Mouse (Mus musculus): ENCODE data around the gene Arel1. TPM values are rescaled to one million over a fixed set of nuclear protein-coding genes. Genes with fewer than 3 reads are reported as not detected.
A peak's percentile ranks its signal among the peaks of the same experiment; 100 is the strongest.

The Arel1 gene
- polyA plus RNA-seq (2015; fragmentation: Nextera tagmentation; extraction: Ambion mirVana): 5.2 and 6.9 TPM in 2 replicates

DNA sequence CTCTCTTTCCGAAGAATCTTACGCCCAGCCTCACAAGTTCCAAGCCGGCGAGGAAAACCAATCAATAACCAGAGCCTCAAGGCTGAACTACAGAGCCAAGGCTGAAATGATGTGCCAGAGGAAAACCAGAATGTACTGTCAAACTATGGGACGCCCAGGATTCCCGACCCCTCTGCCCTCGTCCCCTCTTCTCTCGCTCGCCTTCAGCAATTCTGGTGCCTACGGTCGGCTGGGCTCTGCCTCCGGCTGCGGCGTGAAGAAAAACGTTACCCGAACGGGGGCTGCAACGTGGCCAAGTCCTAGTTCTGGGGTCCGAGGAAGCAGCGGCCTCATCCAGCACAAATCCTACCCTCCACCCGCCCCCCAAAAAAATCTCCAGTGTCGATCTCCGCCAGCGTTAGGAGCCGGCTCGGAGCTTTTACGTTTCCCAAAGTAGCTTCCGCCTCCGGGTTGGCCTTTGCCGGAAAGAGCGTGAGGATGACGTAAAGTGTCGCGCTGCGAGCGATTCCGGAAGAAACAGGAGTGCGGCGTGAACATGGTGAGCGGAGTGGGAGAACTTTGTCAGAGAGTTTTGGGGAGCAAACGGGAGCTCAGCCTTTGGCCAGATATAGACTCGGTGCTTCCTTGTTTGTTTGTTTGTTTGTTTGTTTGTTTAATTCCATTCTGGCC, at the start of gene Arel1, which contains the start of gene Fcf1:
Arel1 (minus strand) TSS at position 473 of the 669 bp plus-strand sequence.
Fcf1 (plus strand) TSS at position 470 of the 669 bp plus-strand sequence.
- Histone ChIP-seq H3K4me1 (ENCODE audit: insufficient read depth) (peaks cover 12% of the 10 kb centered on the region), H3K4me2 (ENCODE audit: low read depth, low read length) (peak within 1 kb of the TSS; percentile 73), H3K9me3 (ENCODE audit: low read length) (no peaks in the 10 kb centered on the region), H3K36me3 (replicated peaks; ENCODE audit: insufficient read depth, low read length) (peaks cover 29% of the 10 kb centered on the region), H3K27ac (ENCODE audit: low read depth) (peak within 1 kb of the TSS; percentile 88), H3K4me3 (ENCODE audit: low read depth, low read length) (peak within 1 kb of the TSS; percentile 79), H3K9ac (replicated peaks) (peak within 1 kb of the TSS; percentile 91), H3K27me3 (ENCODE audit: insufficient read depth, low read length) (no peaks in the 10 kb centered on the region)
- ATAC-seq (peak; percentile 84), DNase-seq (peak; percentile 93)
- WGBS (ENCODE audit: insufficient replicate concordance): under 1% methylated on average over 42 of the region's 42 CpGs
- TF ChIP-seq EP300 (IDR thresholded peaks at IDR 0.05; ENCODE audit: low read depth) (0 out of 2 replicates have a peak, but pooled peaks have one; percentile 39), CTCF (IDR thresholded peaks at IDR 0.05; ENCODE audit: low read depth) (no peak)

DNA sequence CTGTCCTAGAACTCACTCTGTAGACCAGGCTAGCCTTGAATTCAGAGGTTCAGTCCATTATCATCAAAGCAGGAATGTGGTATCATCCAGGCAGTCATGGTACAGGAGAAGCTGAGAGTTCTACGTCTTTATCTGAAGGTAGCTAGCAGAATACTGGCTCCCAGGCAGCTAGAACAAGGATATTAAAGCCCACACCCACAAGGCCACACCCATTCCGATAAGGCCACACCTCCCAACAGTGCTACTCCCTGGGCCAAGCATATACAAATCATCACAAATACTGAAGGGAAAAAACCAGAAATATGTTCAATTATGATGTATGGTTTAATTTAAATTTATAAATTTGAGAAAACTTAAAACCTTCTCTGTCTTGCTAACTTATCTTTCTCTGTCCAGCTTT, 41.5 kb upstream of the Arel1 start:
- H3K4me2 ChIP-seq (ENCODE audit: low read depth, low read length): no peak overlapping the region
- 74% methylated on average over 2 of the region's 2 CpGs for WGBS (ENCODE audit: insufficient replicate concordance)
- H3K36me3 ChIP-seq (replicated peaks; ENCODE audit: insufficient read depth, low read length): peaks cover 32% of the 10 kb centered on the region
- peaks cover 3% of the 10 kb centered on the region; the same call in 1 of the 2 replicates for H3K4me1 ChIP-seq (ENCODE audit: insufficient read depth)
- H3K9me3 ChIP-seq (ENCODE audit: low read length): no peaks in the 10 kb centered on the region
- H3K9ac ChIP-seq (replicated peaks): no peak overlapping the region
- DNase-seq: no peak
- ATAC-seq: no peak
- no peak for TF ChIP-seq CTCF (IDR thresholded peaks at IDR 0.05; ENCODE audit: low read depth)
- no peak for TF ChIP-seq EP300 (IDR thresholded peaks at IDR 0.05; ENCODE audit: low read depth)
- no peak overlapping the region for H3K4me3 ChIP-seq (ENCODE audit: low read depth, low read length)
- H3K27ac ChIP-seq (ENCODE audit: low read depth): no peak overlapping the region
- H3K27me3 ChIP-seq (ENCODE audit: insufficient read depth, low read length): no peaks in the 10 kb centered on the region

DNA sequence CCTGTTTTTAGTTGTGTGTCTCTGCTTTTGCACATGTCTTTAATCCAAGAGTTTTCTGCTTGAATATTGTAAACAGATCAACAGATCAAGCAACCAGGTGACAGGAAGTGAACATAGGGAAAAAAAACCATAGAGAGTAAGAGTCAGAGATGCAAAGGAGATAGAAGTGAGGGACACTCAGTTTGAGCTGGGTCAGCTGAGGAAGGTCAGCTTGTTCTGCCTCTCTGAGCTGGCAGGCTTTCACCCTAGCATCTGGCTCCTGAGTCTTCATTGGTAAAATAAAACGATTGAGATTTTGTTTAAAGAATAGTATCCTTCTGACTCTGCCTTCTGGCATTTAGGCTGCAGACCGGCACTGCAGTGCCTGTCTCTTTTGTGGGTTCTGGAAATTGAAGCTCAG, 39.8 kb upstream of the Arel1 start:
- Histone ChIP-seq H3K36me3 (replicated peaks; ENCODE audit: insufficient read depth, low read length) (peaks cover 21% of the 10 kb centered on the region), H3K9me3 (ENCODE audit: low read length) (no peaks in the 10 kb centered on the region), H3K27ac (ENCODE audit: low read depth) (no peak overlapping the region), H3K27me3 (ENCODE audit: insufficient read depth, low read length) (no peaks in the 10 kb centered on the region), H3K9ac (replicated peaks) (no peak overlapping the region), H3K4me1 (ENCODE audit: insufficient read depth) (peaks cover 3% of the 10 kb centered on the region; the same call in 1 of the 2 replicates), H3K4me3 (ENCODE audit: low read depth, low read length) (no peak overlapping the region), H3K4me2 (ENCODE audit: low read depth, low read length) (no peak overlapping the region)
- TF ChIP-seq EP300 (IDR thresholded peaks at IDR 0.05; ENCODE audit: low read depth) (no peak), CTCF (IDR thresholded peaks at IDR 0.05; ENCODE audit: low read depth) (no peak)
- no peak for DNase-seq
- no peak for ATAC-seq
- WGBS (ENCODE audit: insufficient replicate concordance): 85% methylated on average over 2 of the region's 2 CpGs

DNA sequence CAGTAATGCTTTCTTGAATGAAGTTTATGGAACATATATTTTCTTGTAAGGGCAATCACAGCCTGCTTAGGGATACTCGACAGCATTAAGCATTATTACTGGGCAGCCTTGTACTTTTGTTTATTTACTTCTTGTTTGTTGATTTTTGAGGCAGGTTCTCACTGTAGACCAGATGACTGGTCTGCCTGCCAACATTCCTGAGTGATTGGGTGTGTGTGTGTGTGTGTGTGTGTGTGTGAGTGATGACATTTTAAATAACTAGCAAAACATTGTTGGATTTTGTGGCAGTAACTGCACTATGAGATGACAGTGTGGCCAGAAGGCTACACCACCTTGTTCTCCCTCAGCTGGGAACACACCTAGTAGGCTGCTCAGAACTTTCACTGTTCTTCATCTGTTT, 39.1 kb upstream of the Arel1 start:
- DNase-seq: no peak
- no peaks in the 10 kb centered on the region for H3K27me3 ChIP-seq (ENCODE audit: insufficient read depth, low read length)
- H3K9me3 ChIP-seq (ENCODE audit: low read length): no peaks in the 10 kb centered on the region
- H3K4me3 ChIP-seq (ENCODE audit: low read depth, low read length): no peak overlapping the region
- ATAC-seq: no peak
- peaks cover 3% of the 10 kb centered on the region; the same call in 1 of the 2 replicates for H3K4me1 ChIP-seq (ENCODE audit: insufficient read depth)
- no peak for TF ChIP-seq EP300 (IDR thresholded peaks at IDR 0.05; ENCODE audit: low read depth)
- no peak for TF ChIP-seq CTCF (IDR thresholded peaks at IDR 0.05; ENCODE audit: low read depth)
- no peak overlapping the region for H3K27ac ChIP-seq (ENCODE audit: low read depth)
- no peak overlapping the region for H3K9ac ChIP-seq (replicated peaks)
- peaks cover 18% of the 10 kb centered on the region for H3K36me3 ChIP-seq (replicated peaks; ENCODE audit: insufficient read depth, low read length)
- no peak overlapping the region for H3K4me2 ChIP-seq (ENCODE audit: low read depth, low read length)
- 69% methylated on average over 1 of the region's 1 CpGs for WGBS (ENCODE audit: insufficient replicate concordance)

DNA sequence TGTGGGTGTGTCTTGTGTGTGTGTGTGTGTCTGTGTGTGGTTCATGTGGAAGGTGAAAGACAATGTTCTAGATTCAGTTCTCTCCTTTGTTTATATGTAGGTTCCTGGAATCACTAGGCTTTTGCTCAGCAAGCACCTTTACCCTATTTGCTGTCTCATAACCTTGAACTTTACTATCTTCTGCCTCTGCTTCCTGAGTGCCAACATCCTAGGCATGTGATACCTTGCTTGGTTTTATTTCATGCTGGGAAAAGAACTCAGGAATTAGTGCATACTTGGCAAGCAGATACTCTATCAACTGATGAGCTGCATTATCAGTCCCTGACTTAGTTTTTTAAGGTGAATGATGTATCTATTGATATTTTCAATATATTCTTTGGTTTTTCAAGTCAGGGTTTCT, 36.3 kb upstream of the Arel1 start:
- DNase-seq (no peak), ATAC-seq (no peak; the same call in 1 of the 2 replicates)
- TF ChIP-seq EP300 (IDR thresholded peaks at IDR 0.05; ENCODE audit: low read depth) (no peak), CTCF (IDR thresholded peaks at IDR 0.05; ENCODE audit: low read depth) (no peak)
- H3K4me1 ChIP-seq (ENCODE audit: insufficient read depth): peaks cover 3% of the 10 kb centered on the region; the same call in 1 of the 2 replicates
- no peak overlapping the region for H3K4me2 ChIP-seq (ENCODE audit: low read depth, low read length)
- no peaks in the 10 kb centered on the region for H3K27me3 ChIP-seq (ENCODE audit: insufficient read depth, low read length)
- no peak overlapping the region for H3K27ac ChIP-seq (ENCODE audit: low read depth)
- no peak overlapping the region for H3K9ac ChIP-seq (replicated peaks)
- no peaks in the 10 kb centered on the region for H3K9me3 ChIP-seq (ENCODE audit: low read length)
- H3K4me3 ChIP-seq (ENCODE audit: low read depth, low read length): no peak overlapping the region
- H3K36me3 ChIP-seq (replicated peaks; ENCODE audit: insufficient read depth, low read length): 0 out of 2 replicates have a peak, but pooled peaks cover 4% of the 10 kb centered on the region

DNA sequence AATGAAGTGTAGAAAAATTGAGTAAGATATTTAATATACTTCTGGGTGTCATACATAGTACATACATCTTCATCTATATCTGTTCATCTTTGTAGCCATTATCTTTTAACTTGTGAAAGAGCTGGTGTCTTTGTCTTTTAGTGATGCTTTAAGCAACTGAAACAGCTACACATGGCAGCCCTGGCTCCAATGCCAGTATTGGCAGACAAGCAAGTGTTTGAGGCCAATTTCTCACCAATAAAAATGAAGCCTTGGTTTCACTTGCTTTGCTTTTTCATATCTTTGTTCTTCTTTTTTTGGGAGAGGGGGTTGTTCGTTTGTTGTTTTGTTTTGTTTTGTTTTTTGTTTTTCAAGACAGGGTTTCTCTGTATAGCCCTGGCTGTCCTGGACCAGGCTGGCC, 35.5 kb upstream of the Arel1 start:
- 81% methylated on average over 1 of the region's 1 CpGs for WGBS (ENCODE audit: insufficient replicate concordance)
- H3K4me3 ChIP-seq (ENCODE audit: low read depth, low read length): no peak overlapping the region
- no peak overlapping the region for H3K27ac ChIP-seq (ENCODE audit: low read depth)
- TF ChIP-seq CTCF (IDR thresholded peaks at IDR 0.05; ENCODE audit: low read depth) (no peak), EP300 (IDR thresholded peaks at IDR 0.05; ENCODE audit: low read depth) (no peak)
- ATAC-seq (no peak), DNase-seq (no peak)
- H3K36me3 ChIP-seq (replicated peaks; ENCODE audit: insufficient read depth, low read length): 0 out of 2 replicates have a peak, but pooled peaks cover 4% of the 10 kb centered on the region
- H3K9ac ChIP-seq (replicated peaks): no peak overlapping the region
- H3K4me2 ChIP-seq (ENCODE audit: low read depth, low read length): no peak overlapping the region
- no peaks in the 10 kb centered on the region for H3K9me3 ChIP-seq (ENCODE audit: low read length)
- H3K4me1 ChIP-seq (ENCODE audit: insufficient read depth): peaks cover 3% of the 10 kb centered on the region; the same call in 1 of the 2 replicates
- no peaks in the 10 kb centered on the region for H3K27me3 ChIP-seq (ENCODE audit: insufficient read depth, low read length)
